Mouse (Mus musculus): ENCODE measurements around the gene Adprh.
"Not testable (repeated sequence)": the region's sequence is repeated elsewhere in the genome, so short reads cannot be mapped to it uniquely, and the experiment has no call there.

Adprh gene

GRCm38 (mm10) chr16:38467091-38467916 is 14.8 kb upstream of the Adprh start:
- no peak for DNase-seq (ENCODE audit: low read depth, low spot score)

DNA sequence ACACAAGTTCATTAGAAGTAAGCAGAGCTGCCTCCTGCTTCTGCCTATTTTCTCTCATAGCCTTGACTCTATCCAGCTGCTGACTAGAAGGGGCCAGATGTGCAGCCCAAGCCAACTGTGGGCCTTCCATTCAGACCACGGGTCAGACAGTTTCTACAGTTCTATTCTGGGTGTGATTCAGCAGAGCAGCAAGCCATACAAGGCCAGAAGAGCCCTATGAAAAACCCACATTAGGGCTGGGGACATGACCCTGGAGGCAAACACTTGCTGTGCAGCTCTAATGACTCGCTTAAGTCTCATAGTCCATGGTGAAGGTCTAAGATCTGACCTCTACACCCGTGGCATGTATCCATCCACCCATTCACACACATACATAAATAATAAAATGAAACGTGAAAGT is 13.6 kb upstream of the Adprh start:
- DNase-seq (ENCODE audit: low read depth, low spot score): no peak

DNA sequence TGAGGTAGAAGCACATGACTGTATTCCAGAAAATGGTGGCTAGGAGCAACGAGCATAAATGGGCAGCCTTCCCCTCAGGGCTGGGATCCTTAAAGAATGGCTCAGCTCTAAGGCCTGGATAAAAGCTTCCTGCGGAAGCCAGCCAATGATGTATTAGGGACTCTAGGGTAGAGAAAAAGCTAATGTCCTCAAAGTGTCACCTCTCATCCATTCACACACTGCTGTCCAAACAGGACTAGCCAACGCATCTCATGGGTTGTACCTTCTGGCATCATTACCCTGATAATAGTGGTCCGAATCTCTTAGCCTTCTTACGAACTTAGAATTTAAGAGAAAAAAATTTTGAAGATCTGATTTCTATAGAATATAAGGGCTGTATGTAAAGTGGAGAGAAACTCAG is 10.8 kb upstream of the Adprh start:
- DNase-seq (ENCODE audit: low read depth, low spot score): no peak

- no peak for DNase-seq (ENCODE audit: low read depth, low spot score)
Measured at GRCm38 (mm10) chr16:38462161-38462560, 9.7 kb upstream of the Adprh start.

GRCm38 (mm10) chr16:38461749-38462148 is 9.2 kb upstream of the Adprh start:
- DNase-seq (ENCODE audit: low read depth, low spot score): no peak

DNA sequence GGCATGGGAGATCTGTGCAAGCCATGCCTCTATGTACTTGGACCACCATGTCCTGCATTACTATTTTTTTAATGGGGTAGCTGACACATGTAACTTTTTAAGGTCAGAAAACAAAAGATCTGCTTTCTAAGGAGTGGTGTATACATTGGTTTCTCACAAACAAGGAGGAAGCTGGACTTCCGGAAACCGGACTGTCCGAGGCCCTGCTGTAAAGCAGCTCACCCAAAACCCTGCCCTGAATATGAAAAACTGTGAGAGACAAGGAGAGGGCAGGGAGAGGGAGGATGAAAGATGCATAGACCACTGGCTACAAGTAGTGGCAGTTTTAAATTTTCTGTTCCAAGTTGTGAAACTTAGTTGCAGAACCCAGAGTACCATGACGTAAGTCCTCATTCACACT is 7.5 kb upstream of the Adprh start:
- no peak for DNase-seq (ENCODE audit: low read depth, low spot score)

- no peak for DNase-seq (ENCODE audit: low read depth, low spot score)
Measured at GRCm38 (mm10) chr16:38458600-38459280, 6.2 kb upstream of the Adprh start.

- peak; percentile 43 for DNase-seq (ENCODE audit: low read depth, low spot score)
Measured at GRCm38 (mm10) chr16:38456812-38457567, 4.5 kb upstream of the Adprh start.

GRCm38 (mm10) chr16:38455511-38456418 is 3.3 kb upstream of the Adprh start, which contains the start of gene Cd80:
Gene Cd80 (plus strand): TSS chr16:38455561.
- no peak for DNase-seq (ENCODE audit: low read depth, low spot score)

- no peak for DNase-seq (ENCODE audit: low read depth, low spot score)
Measured at GRCm38 (mm10) chr16:38454533-38455254, 2.2 kb upstream of the Adprh start.

GRCm38 (mm10) chr16:38453952-38454351 is 1.4 kb upstream of the Adprh start:
- DNase-seq (ENCODE audit: low read depth, low spot score): no peak

- no peak for DNase-seq (ENCODE audit: low read depth, low spot score)
Measured at GRCm38 (mm10) chr16:38453203-38453553, 675 bp upstream of the Adprh start.

GRCm38 (mm10) chr16:38451421-38452205 is 890 bp downstream of the Adprh start:
- DNase-seq (ENCODE audit: low read depth, low spot score): peak; percentile 52

DNA sequence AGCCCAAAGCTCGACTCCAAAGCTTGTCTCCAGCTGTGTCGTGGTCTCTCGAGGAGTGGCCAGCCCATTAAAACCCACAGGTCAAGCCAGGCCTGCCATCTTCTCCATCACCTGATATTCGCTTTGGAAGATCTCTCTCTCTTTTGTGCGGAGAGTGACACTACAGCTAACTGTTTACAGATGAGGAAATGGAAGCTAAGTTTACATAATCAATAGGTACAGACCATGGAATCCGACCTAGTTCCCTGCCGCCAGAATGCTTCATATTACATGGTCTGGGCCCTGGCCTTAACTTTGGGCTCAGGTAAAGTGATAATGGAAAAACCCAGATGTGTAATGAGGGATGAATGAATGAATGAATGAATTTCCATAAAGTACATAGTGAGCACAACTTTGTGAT is 1.8 kb downstream of the Adprh start:
- DNase-seq (ENCODE audit: low read depth, low spot score): no peak

GRCm38 (mm10) chr16:38448458-38448857 is 4.0 kb downstream of the Adprh start:
- no peak for DNase-seq (ENCODE audit: low read depth, low spot score)

DNA sequence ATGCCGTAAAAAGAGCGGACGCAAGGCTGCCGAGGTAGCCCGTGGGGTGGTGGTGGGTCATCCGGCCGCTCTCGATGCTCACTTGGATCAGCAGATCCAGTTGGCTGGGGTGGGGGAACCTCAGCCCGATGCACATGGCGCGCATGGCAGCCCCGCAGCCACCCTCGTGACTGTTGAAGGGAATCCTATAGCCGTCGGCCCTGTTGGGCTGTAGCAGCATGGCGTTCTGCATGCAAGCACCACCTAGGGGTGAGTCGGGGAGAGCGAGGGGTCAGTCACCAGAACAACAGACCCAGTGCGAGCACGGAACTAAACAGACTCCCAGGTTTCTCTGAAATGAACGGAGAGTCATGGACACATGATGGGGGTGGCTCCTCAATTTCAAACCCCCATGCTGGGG is 5.1 kb downstream of the Adprh start:
- no peak for DNase-seq (ENCODE audit: low read depth, low spot score)

- not testable (repeated sequence) for DNase-seq (ENCODE audit: low read depth, low spot score)
Measured at GRCm38 (mm10) chr16:38446141-38446540, 6.4 kb downstream of the Adprh start.

- no peak for DNase-seq (ENCODE audit: low read depth, low spot score)
Measured at GRCm38 (mm10) chr16:38445576-38445975, 6.9 kb downstream of the Adprh start.

- DNase-seq (ENCODE audit: low read depth, low spot score): no peak
Measured at GRCm38 (mm10) chr16:38445046-38445445, 7.5 kb downstream of the Adprh start.

Data from brain, adult 2 months (tissue).